In genomic region chr13:102815158-102815557, GRCm38 (mm10) we compare ENCODE assay signal across 20 mouse cellular contexts.
DNase-seq lines count a peak whose midpoint lies in the region; ATAC-seq lines count a peak whose summit lies in the region.
"Had no signal": no experiment of that assay in that cellular context is flagged by ENCODE, and none has a peak within 500 bp of the region (broad histone marks: within the 10 kb centered on the region; RNA-seq: fewer than 3 reads in every experiment).

No protein-coding gene starts in this region.

- no peaks in the 10 kb centered on the region for H3K27me3 ChIP-seq in liver, embryonic 13.5 days
- H3K27me3 ChIP-seq: embryonic facial prominence, embryonic 13.5 days; forebrain, embryonic 12.5 days; heart, embryonic 15.5 days; hindbrain, embryonic 15.5 days had no signal

- no peaks in the 10 kb centered on the region for H3K9me3 ChIP-seq in liver, embryonic 13.5 days (replicated peaks)
- H3K9me3 ChIP-seq: embryonic facial prominence, embryonic 13.5 days; forebrain, embryonic 12.5 days; heart, embryonic 15.5 days; hindbrain, embryonic 10.5 days; hindbrain, embryonic 15.5 days had no signal

- WGBS in liver, embryonic 13.5 days (ENCODE audit: insufficient replicate concordance): 31% methylated on average over 6 of the region's 6 CpGs

- peaks cover 21% of the 10 kb centered on the region for H3K4me1 ChIP-seq in liver, embryonic 13.5 days (replicated peaks)

- no peak overlapping the region for H3K4me3 ChIP-seq in liver, embryonic 13.5 days (replicated peaks)
- H3K4me3 ChIP-seq: embryonic facial prominence, embryonic 13.5 days; forebrain, embryonic 12.5 days; heart, adult 2 months; heart, embryonic 15.5 days; hindbrain, embryonic 10.5 days; hindbrain, embryonic 15.5 days had no signal

- no peak overlapping the region for H3K27ac ChIP-seq in liver, embryonic 13.5 days
- H3K27ac ChIP-seq: embryonic facial prominence, embryonic 13.5 days; forebrain, embryonic 12.5 days; heart, adult 2 months; heart, embryonic 15.5 days; hindbrain, embryonic 10.5 days; hindbrain, embryonic 15.5 days had no signal

- ATAC-seq in liver, embryonic 13.5 days (ENCODE audit: low read depth): peak; percentile 45; the same call in 1 of the 2 replicates
- peak; percentile 54 for ATAC-seq in megakaryocyte progenitor cell, adult 5-6 weeks (replicated peaks; ENCODE audit: poor library complexity)
- no peak for ATAC-seq in megakaryocyte, adult 5-6 weeks (ENCODE audit: poor library complexity, severe bottlenecking)
- ATAC-seq: forebrain, embryonic 16.5 days had no signal

- DNase-seq in testis, postnatal 10 days (ENCODE audit: low spot score): peak; percentile 22
- DNase-seq in testis, postnatal 14 days (ENCODE audit: low spot score): no peak
- DNase-seq in liver, embryonic 13.5 days: no peak
- DNase-seq in lung, adult 18-20 months: no peak
- DNase-seq: adrenal gland, postnatal 10 days; cerebellum, adult 11 months; cerebellum, adult 8-10 months; cerebellum, postnatal 14 days; gastrocnemius, postnatal 10 days; heart, adult 2 months; heart, postnatal 14 days had no signal

- H3K9ac ChIP-seq in liver, embryonic 13.5 days: no peak overlapping the region
- H3K9ac ChIP-seq: embryonic facial prominence, embryonic 13.5 days; forebrain, embryonic 12.5 days; heart, embryonic 15.5 days; hindbrain, embryonic 15.5 days had no signal

- H3K36me3 ChIP-seq in liver, embryonic 13.5 days: no peaks in the 10 kb centered on the region
- H3K36me3 ChIP-seq: embryonic facial prominence, embryonic 13.5 days; forebrain, embryonic 12.5 days; heart, embryonic 15.5 days; hindbrain, embryonic 10.5 days; hindbrain, embryonic 15.5 days had no signal

- no peak overlapping the region for H3K4me2 ChIP-seq in liver, embryonic 13.5 days
- H3K4me2 ChIP-seq: embryonic facial prominence, embryonic 13.5 days; forebrain, embryonic 12.5 days; heart, embryonic 11.5 days; heart, embryonic 15.5 days; hindbrain, embryonic 15.5 days had no signal
